Mouse (Mus musculus): ENCODE results near the gene Dst. TPM values are rescaled to one million over a fixed set of nuclear protein-coding genes. Genes with fewer than 3 reads are reported as not detected.

Gene Dst
- total and polyA plus RNA-seq, 3 experiments = 0.08 to 0.60 TPM; not detected in 1

DNA sequence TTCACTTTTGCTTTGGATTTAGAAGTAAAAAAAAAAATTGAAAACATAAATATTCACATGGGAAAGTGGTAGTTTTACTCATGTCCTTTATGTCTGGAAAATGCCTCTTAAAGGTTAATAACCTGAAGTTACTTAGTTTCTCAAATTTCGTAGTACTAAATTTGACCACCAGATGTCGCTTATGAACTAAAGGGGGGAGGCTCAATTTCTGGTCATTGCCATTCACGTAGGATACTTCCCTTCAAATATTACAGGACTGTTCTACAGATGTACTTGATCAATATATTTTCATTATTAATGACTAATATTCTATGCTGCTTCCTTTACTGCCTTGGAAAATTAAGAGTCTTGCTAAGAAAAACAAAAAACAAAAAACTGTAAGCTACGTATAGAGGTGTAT lies 293.5 kb downstream of the Dst start:
- TF ChIP-seq SMC3 (IDR thresholded peaks at IDR 0.05; ENCODE audit: low read depth, low read length) = peak; percentile 63
- TF ChIP-seq KAT2A (conservative IDR thresholded peaks at IDR 0.05; ENCODE audit: low read depth, low read length) = no peak
- peak; percentile 48 for TF ChIP-seq RAD21 (IDR thresholded peaks at IDR 0.05; ENCODE audit: low read depth, low read length)
- no peak for TF ChIP-seq USF1 (IDR thresholded peaks at IDR 0.05; ENCODE audit: low read depth, low read length)
- TF ChIP-seq NELFE (IDR thresholded peaks at IDR 0.05; ENCODE audit: low read depth, low read length) = no peak
- TF ChIP-seq ZKSCAN1 (IDR thresholded peaks at IDR 0.05; ENCODE audit: low read depth, low read length) = no peak
- no peak for TF ChIP-seq MEF2A (IDR thresholded peaks at IDR 0.05; ENCODE audit: extremely low read depth, insufficient replicate concordance, low read depth, low read length, poor library complexity, severe bottlenecking)
- TF ChIP-seq ZC3H11A (IDR thresholded peaks at IDR 0.05; ENCODE audit: low read depth, low read length) = no peak; the same call in 1 of the 2 replicates
- peak in 1 of 3 experiments; percentile 59; a peak in 3 of 6 replicates for TF ChIP-seq CTCF (IDR thresholded peaks at IDR 0.05 in 2 of 3, conservative IDR thresholded peaks at IDR 0.05 in 1 of 3; ENCODE audit: control insufficient read depth in 1 of 3, insufficient read depth in 1 of 3, low read depth in 2 of 3, low read length in 3 of 3, poor library complexity in 1 of 3, severe bottlenecking in 1 of 3)
- TF ChIP-seq NRF1 (IDR thresholded peaks at IDR 0.05; ENCODE audit: insufficient read depth, low read depth, low read length, poor library complexity, severe bottlenecking) = no peak
- TF ChIP-seq EP300 (IDR thresholded peaks at IDR 0.05; ENCODE audit: low read depth in 1 of 2, low read length in 2 of 2) = no peak
- no peak for TF ChIP-seq ELF1 (IDR thresholded peaks at IDR 0.05; ENCODE audit: low read depth, low read length)
- no peak for TF ChIP-seq POLR2AphosphoS2 (IDR thresholded peaks at IDR 0.05; ENCODE audit: low read length)
- no peak for TF ChIP-seq UBTF (IDR thresholded peaks at IDR 0.05; ENCODE audit: borderline replicate concordance, insufficient read depth, low read depth, low read length)
- H3K9ac ChIP-seq (ENCODE audit: control insufficient read depth, low read depth, low read length, poor library complexity, severe bottlenecking) = no peak overlapping the region
- no peak overlapping the region for H3K27ac ChIP-seq (ENCODE audit: control insufficient read depth, low read depth, low read length)
- H3K9me3 ChIP-seq (replicated peaks; ENCODE audit: insufficient read depth, low read length) = no peaks in the 10 kb centered on the region
- no peak overlapping the region for H3K4me3 ChIP-seq (ENCODE audit: control insufficient read depth in 1 of 2, insufficient read depth in 1 of 2, low read depth in 2 of 2, low read length in 2 of 2)
- H3K36me3 ChIP-seq (ENCODE audit: control insufficient read depth in 1 of 2, insufficient read depth in 2 of 2, low read length in 2 of 2) = no peaks in the 10 kb centered on the region
- no peaks in the 10 kb centered on the region for H3K4me1 ChIP-seq (ENCODE audit: control insufficient read depth in 1 of 2, insufficient read depth in 2 of 2, low read length in 2 of 2)
- H3K79me2 ChIP-seq (ENCODE audit: control insufficient read depth, insufficient read depth, low read length, poor library complexity) = no peaks in the 10 kb centered on the region
- no peaks in the 10 kb centered on the region for H3K27me3 ChIP-seq (ENCODE audit: control insufficient read depth in 1 of 2, insufficient read depth in 2 of 2, low read length in 2 of 2)
- peak; percentile 40 for DNase-seq (ENCODE audit: low read depth, low spot score)

DNA sequence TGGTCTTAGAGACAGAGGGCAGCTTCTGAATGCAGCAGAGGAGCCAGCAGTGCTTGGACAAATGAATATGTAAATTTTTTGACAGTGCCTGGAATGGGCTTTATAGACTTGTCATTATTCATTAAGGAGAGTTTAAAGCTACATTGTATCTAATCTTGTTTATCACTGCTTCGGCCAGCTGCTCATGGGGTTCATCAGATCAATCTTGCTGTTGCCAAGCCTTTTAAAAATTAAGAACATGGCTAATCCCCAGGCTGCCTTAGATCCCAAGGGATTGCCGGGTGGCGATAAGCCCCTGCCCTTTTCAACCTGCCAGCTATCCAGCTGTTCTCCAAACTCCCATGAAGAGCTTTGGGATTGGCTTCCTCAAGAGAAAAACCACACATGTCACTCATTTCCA lies 303.7 kb downstream of the Dst start:
- no peak for DNase-seq (ENCODE audit: low read depth, low spot score)
- no peaks in the 10 kb centered on the region for H3K9me3 ChIP-seq (replicated peaks; ENCODE audit: insufficient read depth, low read length)
- H3K9ac ChIP-seq (ENCODE audit: control insufficient read depth, low read depth, low read length, poor library complexity, severe bottlenecking) = no peak overlapping the region
- no peaks in the 10 kb centered on the region for H3K36me3 ChIP-seq (ENCODE audit: control insufficient read depth in 1 of 2, insufficient read depth in 2 of 2, low read length in 2 of 2)
- H3K4me1 ChIP-seq (ENCODE audit: control insufficient read depth in 1 of 2, insufficient read depth in 2 of 2, low read length in 2 of 2) = no peaks in the 10 kb centered on the region
- H3K27me3 ChIP-seq (ENCODE audit: control insufficient read depth in 1 of 2, insufficient read depth in 2 of 2, low read length in 2 of 2) = no peaks in the 10 kb centered on the region
- no peak for TF ChIP-seq TCF12 (IDR thresholded peaks at IDR 0.05; ENCODE audit: low read depth, low read length)
- no peak overlapping the region for H3K4me3 ChIP-seq (ENCODE audit: control insufficient read depth in 1 of 2, insufficient read depth in 1 of 2, low read depth in 2 of 2, low read length in 2 of 2)
- H3K27ac ChIP-seq (ENCODE audit: control insufficient read depth, low read depth, low read length) = no peak overlapping the region
- H3K79me2 ChIP-seq (ENCODE audit: control insufficient read depth, insufficient read depth, low read length, poor library complexity) = no peaks in the 10 kb centered on the region

Data from MEL (cell line).